Mouse (Mus musculus): Measurements from ENCODE around the gene Snx20.

- TF ChIP-seq GATA1 (IDR thresholded peaks at IDR 0.05; ENCODE audit: borderline replicate concordance, low read length), result no peak
- TF ChIP-seq POLR2AphosphoS5 (IDR thresholded peaks at IDR 0.05; ENCODE audit: insufficient replicate concordance, low read depth, low read length), result no peak
- no peak for TF ChIP-seq CTCF (IDR thresholded peaks at IDR 0.05; ENCODE audit: low read depth, low read length)
- no peak for TF ChIP-seq TAL1 (conservative IDR thresholded peaks at IDR 0.05; ENCODE audit: low read depth, low read length)
- no peak for TF ChIP-seq GATA2 (IDR thresholded peaks at IDR 0.05; ENCODE audit: borderline replicate concordance, low read depth, low read length)
Observed at GRCm38 (mm10) chr8:88683656-88684289, 47.8 kb upstream of the Snx20 start.

Measured in G1E (cell line).